Mouse (Mus musculus): Measurements from ENCODE around the gene Nrde2. TPM values are rescaled to one million over a fixed set of nuclear protein-coding genes. Genes with fewer than 3 reads are reported as not detected.

Nrde2 gene
- total and polyA plus RNA-seq, 2 experiments, result 4.5 to 8.1 TPM

- H3K27me3 ChIP-seq (ENCODE audit: control insufficient read depth, insufficient read depth, low read length), result no peaks in the 10 kb centered on the region
- peaks cover 5% of the 10 kb centered on the region; the same call in 1 of the 2 replicates for H3K79me2 ChIP-seq (ENCODE audit: control insufficient read depth, insufficient read depth, low read length)
- H3K36me3 ChIP-seq (ENCODE audit: control insufficient read depth, insufficient read depth, low read length), result peaks cover 27% of the 10 kb centered on the region
- no peaks in the 10 kb centered on the region for H3K4me1 ChIP-seq (ENCODE audit: control insufficient read depth, insufficient read depth, low read length)
- 96% methylated on average over 7 of the region's 7 CpGs for WGBS
- no peak for TF ChIP-seq CTCF (IDR thresholded peaks at IDR 0.05; ENCODE audit: low read depth, low read length)
- TF ChIP-seq POLR2A (IDR thresholded peaks at IDR 0.05; ENCODE audit: extremely low read depth, insufficient read depth, low read length), result no peak
- no peak overlapping the region for H3K27ac ChIP-seq (replicated peaks; ENCODE audit: insufficient read depth, low read depth, low read length)
- H3K9ac ChIP-seq (ENCODE audit: low read depth, low read length), result no peak overlapping the region
- no peak overlapping the region for H3K4me3 ChIP-seq (ENCODE audit: insufficient read depth, low read depth, low read length)
- no peak for DNase-seq (ENCODE audit: extremely low read depth, low read depth, low spot score)
Observed at GRCm38 (mm10) chr12:100152466-100152865, 7.0 kb downstream of the Nrde2 start.

- Histone ChIP-seq H3K9ac (ENCODE audit: low read depth, low read length) (no peak overlapping the region), H3K79me2 (ENCODE audit: control insufficient read depth, insufficient read depth, low read length) (no peaks in the 10 kb centered on the region), H3K36me3 (ENCODE audit: control insufficient read depth, insufficient read depth, low read length) (peaks cover 66% of the 10 kb centered on the region), H3K4me3 (ENCODE audit: insufficient read depth, low read depth, low read length) (no peak overlapping the region), H3K27me3 (ENCODE audit: control insufficient read depth, insufficient read depth, low read length) (no peaks in the 10 kb centered on the region), H3K4me1 (ENCODE audit: control insufficient read depth, insufficient read depth, low read length) (no peaks in the 10 kb centered on the region), H3K27ac (replicated peaks; ENCODE audit: insufficient read depth, low read depth, low read length) (no peak overlapping the region)
- no peak for DNase-seq (ENCODE audit: extremely low read depth, low read depth, low spot score)
- WGBS, result 91% methylated on average over 5 of the region's 5 CpGs
- TF ChIP-seq POLR2A (IDR thresholded peaks at IDR 0.05; ENCODE audit: extremely low read depth, insufficient read depth, low read length), result no peak
- no peak for TF ChIP-seq CTCF (IDR thresholded peaks at IDR 0.05; ENCODE audit: low read depth, low read length)
Observed at GRCm38 (mm10) chr12:100144269-100144668, 15.2 kb downstream of the Nrde2 start.

- Histone ChIP-seq H3K36me3 (ENCODE audit: control insufficient read depth, insufficient read depth, low read length) (peaks cover 64% of the 10 kb centered on the region), H3K27me3 (ENCODE audit: control insufficient read depth, insufficient read depth, low read length) (no peaks in the 10 kb centered on the region), H3K9ac (ENCODE audit: low read depth, low read length) (no peak overlapping the region), H3K4me1 (ENCODE audit: control insufficient read depth, insufficient read depth, low read length) (no peaks in the 10 kb centered on the region), H3K4me3 (ENCODE audit: insufficient read depth, low read depth, low read length) (no peak overlapping the region), H3K79me2 (ENCODE audit: control insufficient read depth, insufficient read depth, low read length) (no peaks in the 10 kb centered on the region), H3K27ac (replicated peaks; ENCODE audit: insufficient read depth, low read depth, low read length) (no peak overlapping the region)
- WGBS, result 98% methylated on average over 9 of the region's 9 CpGs
- no peak for TF ChIP-seq POLR2A (IDR thresholded peaks at IDR 0.05; ENCODE audit: extremely low read depth, insufficient read depth, low read length)
- TF ChIP-seq CTCF (IDR thresholded peaks at IDR 0.05; ENCODE audit: low read depth, low read length), result no peak
- no peak for DNase-seq (ENCODE audit: extremely low read depth, low read depth, low spot score)
Observed at GRCm38 (mm10) chr12:100143737-100144136, 15.7 kb downstream of the Nrde2 start.

GRCm38 (mm10) chr12:100142848-100143523 is 16.5 kb downstream of the Nrde2 start:
- peaks cover 60% of the 10 kb centered on the region for H3K36me3 ChIP-seq (ENCODE audit: control insufficient read depth, insufficient read depth, low read length)
- H3K27me3 ChIP-seq (ENCODE audit: control insufficient read depth, insufficient read depth, low read length), result no peaks in the 10 kb centered on the region
- H3K27ac ChIP-seq (replicated peaks; ENCODE audit: insufficient read depth, low read depth, low read length), result no peak overlapping the region
- TF ChIP-seq CTCF (IDR thresholded peaks at IDR 0.05; ENCODE audit: low read depth, low read length), result no peak
- TF ChIP-seq POLR2A (IDR thresholded peaks at IDR 0.05; ENCODE audit: extremely low read depth, insufficient read depth, low read length), result no peak
- 42% methylated on average over 11 of the region's 11 CpGs for WGBS
- no peak overlapping the region for H3K9ac ChIP-seq (ENCODE audit: low read depth, low read length)
- peak; percentile 43 for DNase-seq (ENCODE audit: extremely low read depth, low read depth, low spot score)
- H3K79me2 ChIP-seq (ENCODE audit: control insufficient read depth, insufficient read depth, low read length), result no peaks in the 10 kb centered on the region
- no peak overlapping the region for H3K4me3 ChIP-seq (ENCODE audit: insufficient read depth, low read depth, low read length)
- no peaks in the 10 kb centered on the region for H3K4me1 ChIP-seq (ENCODE audit: control insufficient read depth, insufficient read depth, low read length)

GRCm38 (mm10) chr12:100135117-100135516 is 24.3 kb downstream of the Nrde2 start:
- H3K9ac ChIP-seq (ENCODE audit: low read depth, low read length), result no peak overlapping the region
- H3K79me2 ChIP-seq (ENCODE audit: control insufficient read depth, insufficient read depth, low read length), result no peaks in the 10 kb centered on the region
- 87% methylated on average over 3 of the region's 3 CpGs for WGBS
- no peaks in the 10 kb centered on the region for H3K27me3 ChIP-seq (ENCODE audit: control insufficient read depth, insufficient read depth, low read length)
- TF ChIP-seq POLR2A (IDR thresholded peaks at IDR 0.05; ENCODE audit: extremely low read depth, insufficient read depth, low read length) (no peak), CTCF (IDR thresholded peaks at IDR 0.05; ENCODE audit: low read depth, low read length) (no peak)
- H3K4me3 ChIP-seq (ENCODE audit: insufficient read depth, low read depth, low read length), result no peak overlapping the region
- H3K4me1 ChIP-seq (ENCODE audit: control insufficient read depth, insufficient read depth, low read length), result no peaks in the 10 kb centered on the region
- no peak for DNase-seq (ENCODE audit: extremely low read depth, low read depth, low spot score)
- no peak overlapping the region for H3K27ac ChIP-seq (replicated peaks; ENCODE audit: insufficient read depth, low read depth, low read length)
- H3K36me3 ChIP-seq (ENCODE audit: control insufficient read depth, insufficient read depth, low read length), result peaks cover 32% of the 10 kb centered on the region

GRCm38 (mm10) chr12:100134395-100134936 is 25.0 kb downstream of the Nrde2 start:
- Histone ChIP-seq H3K4me1 (ENCODE audit: control insufficient read depth, insufficient read depth, low read length) (no peaks in the 10 kb centered on the region), H3K4me3 (ENCODE audit: insufficient read depth, low read depth, low read length) (no peak overlapping the region), H3K36me3 (ENCODE audit: control insufficient read depth, insufficient read depth, low read length) (peaks cover 27% of the 10 kb centered on the region), H3K79me2 (ENCODE audit: control insufficient read depth, insufficient read depth, low read length) (no peaks in the 10 kb centered on the region), H3K27me3 (ENCODE audit: control insufficient read depth, insufficient read depth, low read length) (no peaks in the 10 kb centered on the region), H3K9ac (ENCODE audit: low read depth, low read length) (no peak overlapping the region), H3K27ac (replicated peaks; ENCODE audit: insufficient read depth, low read depth, low read length) (no peak overlapping the region)
- TF ChIP-seq CTCF (IDR thresholded peaks at IDR 0.05; ENCODE audit: low read depth, low read length) (no peak), POLR2A (IDR thresholded peaks at IDR 0.05; ENCODE audit: extremely low read depth, insufficient read depth, low read length) (no peak)
- no peak for DNase-seq (ENCODE audit: extremely low read depth, low read depth, low spot score)
- 90% methylated on average over 11 of the region's 11 CpGs for WGBS
